Mouse (Mus musculus) hematopoietic stem cell, adult 5-6 weeks (primary cell): ENCODE measurements at regions not wholly inside any gene's neighbourhood (a gene's known extent, or its start where the extent isn't known, plus 50 kb on each side); places are given as distances from the start of the nearest gene placed in this dataset.
A peak's percentile ranks its signal among the peaks of the same experiment; 100 is the strongest.

ENCODE experiments used
- ATAC-seq, 2 experiments: fragments of 125-278 bp in 1 of 2; replicated peaks in 1 of 2; 2 replicates each; pipeline ENCODE4 v1.8.0; 2016 to 2017; ENCODE audit warnings: inconsistent platforms in 2 of 2, mild to moderate bottlenecking in 2 of 2, moderate number of reproducible peaks in 2 of 2, low read depth in 1 of 2, moderate TSS enrichment in 1 of 2; ENCODE audit not compliant: low FRiP score in 2 of 2, poor library complexity in 2 of 2, severe bottlenecking in 2 of 2, insufficient read depth in 1 of 2, low TSS enrichment in 1 of 2

GRCm38 (mm10) chr9:14213283-14213682, 61.6 kb upstream of the Sesn3 start:
- no peak for ATAC-seq

- ATAC-seq = peak in 1 of 2 experiments; percentile 32; a peak in 1 of 4 replicates
These were observed 59.6 kb upstream of the Sesn3 start for GRCm38 (mm10) chr9:14215171-14215782.

GRCm38 (mm10) chr9:14215961-14216360, 58.9 kb upstream of the Sesn3 start:
- no peak; a peak in 1 of 4 replicates for ATAC-seq

GRCm38 (mm10) chr9:14222936-14223335, 51.9 kb upstream of the Sesn3 start:
- no peak for ATAC-seq
